Mouse (Mus musculus) heart, adult 2 months (tissue): ENCODE measurements around the gene Itga2b.
A peak's percentile ranks its signal among the peaks of the same experiment; 100 is the strongest.

Experiments used
- CTCF ChIP-seq: fragments of 200-600 bp; IDR thresholded peaks from 2 replicates; pipeline ENCODE4 v1.8.1; 2022; ENCODE audit warnings: antibody characterized with exemption, mild to moderate bottlenecking, moderate library complexity
- EP300 ChIP-seq: fragments of 200-500 bp; IDR thresholded peaks from 2 replicates; pipeline ENCODE4 v1.6.1; 2011; ENCODE audit warnings: low read depth, low read length, control low read depth; ENCODE audit not compliant: insufficient read depth
- POLR2A ChIP-seq: fragments of 200-500 bp; IDR thresholded peaks from 2 replicates; pipeline ENCODE4 v1.6.1; 2011; ENCODE audit warnings: mild to moderate bottlenecking, low read depth, low read length, control low read depth; ENCODE audit not compliant: insufficient read depth

- TF ChIP-seq CTCF (no peak), EP300 (peak; percentile 74; the same call in 1 of the 2 replicates), POLR2A (peak; percentile 79)
These were observed 39.6 kb downstream of the Itga2b start, which contains the start of gene Grn for GRCm38 (mm10) chr11:102430121-102431017.
